Mouse (Mus musculus) intestine, embryonic 14.5 days (tissue): ENCODE data around the gene Itga1. TPM values are rescaled to one million over a fixed set of nuclear protein-coding genes. Genes with fewer than 3 reads are reported as not detected.

ENCODE experiments used
- ATAC-seq: fragments of 200-750 bp; cut with Nextera tagmentation; replicated peaks from 2 replicates; pipeline ENCODE4 v1.8.0; 2017; ENCODE audit warnings: low read depth, moderate number of reproducible peaks, moderate TSS enrichment, moderate library complexity; ENCODE audit not compliant: low FRiP score, low TSS enrichment
- DNase-seq: peaks from one replicate; pipeline ENCODE4 v3.0.0-alpha.2; 2018; ENCODE audit warnings: low spot score
- H3K27ac ChIP-seq: fragments of 300-500 bp; sonication (generic); 2 replicates; pipeline ENCODE4 v1.5.1; 2014; ENCODE audit warnings: low read depth, mild to moderate bottlenecking, control low read depth
- H3K27me3 ChIP-seq: fragments of 300-500 bp; sonication (generic); replicated peaks from 2 replicates; pipeline ENCODE4 v1.6.1; 2014; ENCODE audit warnings: low read length, control low read depth; ENCODE audit not compliant: control insufficient read depth, insufficient read depth
- H3K36me3 ChIP-seq: fragments of 300-500 bp; sonication (generic); 2 replicates; pipeline ENCODE4 v1.6.1; 2014; ENCODE audit warnings: low read length, control low read depth; ENCODE audit not compliant: control insufficient read depth, insufficient read depth
- H3K4me1 ChIP-seq: fragments of 300-500 bp; sonication (generic); replicated peaks from 2 replicates; pipeline ENCODE4 v1.6.1; 2014; ENCODE audit warnings: low read length, control low read depth, mixed read lengths; ENCODE audit not compliant: control insufficient read depth, insufficient read depth
- H3K4me2 ChIP-seq: fragments of 300-500 bp; sonication (generic); 2 replicates; pipeline ENCODE4 v1.6.1; 2014; ENCODE audit warnings: low read length
- H3K4me3 ChIP-seq: fragments of 300-500 bp; sonication (generic); 2 replicates; pipeline ENCODE4 v1.5.1; 2014; ENCODE audit warnings: low read depth, low read length, control low read depth, mixed read lengths
- H3K9ac ChIP-seq: fragments of 300-500 bp; sonication (generic); 2 replicates; pipeline ENCODE4 v1.6.1; 2014; ENCODE audit warnings: mild to moderate bottlenecking, low read length
- H3K9me3 ChIP-seq: fragments of 300-500 bp; sonication (generic); 2 replicates; pipeline ENCODE4 v1.6.1; 2016; ENCODE audit warnings: low read length, control low read depth; ENCODE audit not compliant: control insufficient read depth
- WGBS: fragments of 180-500 bp; shearing (Covaris S2); extraction: QIAGEN DNeasy Blood & Tissue Kit; methylation state at CpG from one replicate; pipeline ENCODE4 v1.1.7; 2014; 5-methylcytosine and 5-hydroxymethylcytosine counted together
- polyA plus RNA-seq: library from polyadenylated mRNA; unstranded; fragments of >200 nt; fragmentation: Nextera tagmentation; extraction: Ambion mirVana; gene quantifications from 2 replicates; pipeline ENCODE4 v1.2.1, GENCODE M21; 2014

Itga1 gene
- polyA plus RNA-seq, 1 experiment from 2014 or later, result 23.3 TPM

GRCm38 (mm10) chr13:115107436-115107835 is 5.7 kb upstream of the Itga1 start:
- WGBS, result 78% methylated on average over 8 of the region's 8 CpGs
- Histone ChIP-seq H3K27ac (no peak overlapping the region), H3K4me3 (no peak overlapping the region), H3K9me3 (no peaks in the 10 kb centered on the region), H3K4me2 (no peak overlapping the region), H3K27me3 (no peaks in the 10 kb centered on the region), H3K4me1 (no peaks in the 10 kb centered on the region), H3K36me3 (no peaks in the 10 kb centered on the region), H3K9ac (no peak overlapping the region)
- DNase-seq (no peak), ATAC-seq (no peak)

- DNase-seq (no peak), ATAC-seq (no peak)
- 88% methylated on average over 10 of the region's 10 CpGs for WGBS
- Histone ChIP-seq H3K27me3 (no peaks in the 10 kb centered on the region), H3K4me1 (no peaks in the 10 kb centered on the region), H3K4me3 (no peak overlapping the region), H3K4me2 (no peak overlapping the region), H3K9ac (no peak overlapping the region), H3K36me3 (no peaks in the 10 kb centered on the region), H3K27ac (no peak overlapping the region), H3K9me3 (no peaks in the 10 kb centered on the region)
These were observed 4.4 kb upstream of the Itga1 start for GRCm38 (mm10) chr13:115106183-115106582.

DNA sequence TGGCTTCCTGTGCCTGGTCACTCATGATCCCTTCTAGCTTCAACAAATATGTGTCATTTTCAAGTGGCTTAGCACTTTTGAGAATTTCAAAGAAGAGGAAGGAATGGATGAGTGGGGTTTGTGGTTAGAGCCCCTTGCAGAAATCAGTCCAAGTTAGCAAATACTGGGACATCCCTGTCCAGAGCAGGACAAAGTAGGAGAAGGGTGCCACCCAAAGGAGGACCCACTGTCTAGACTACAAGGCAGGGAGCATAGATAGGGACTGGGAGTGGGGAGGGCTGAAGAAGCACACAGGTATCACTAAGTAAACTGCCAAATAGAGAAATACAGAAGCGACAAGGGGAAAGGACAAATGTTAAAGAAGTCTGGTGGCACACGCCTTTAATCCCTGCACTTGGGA is 990 bp upstream of the Itga1 start:
- DNase-seq, result no peak
- Histone ChIP-seq H3K36me3 (0 out of 2 replicates have a peak, but pooled peaks cover 3% of the 10 kb centered on the region), H3K9ac (no peak overlapping the region), H3K27ac (no peak overlapping the region), H3K4me3 (no peak overlapping the region), H3K27me3 (no peaks in the 10 kb centered on the region), H3K4me2 (no peak overlapping the region), H3K4me1 (no peaks in the 10 kb centered on the region), H3K9me3 (no peaks in the 10 kb centered on the region)
- 78% methylated on average over 2 of the region's 2 CpGs for WGBS
- no peak for ATAC-seq

DNA sequence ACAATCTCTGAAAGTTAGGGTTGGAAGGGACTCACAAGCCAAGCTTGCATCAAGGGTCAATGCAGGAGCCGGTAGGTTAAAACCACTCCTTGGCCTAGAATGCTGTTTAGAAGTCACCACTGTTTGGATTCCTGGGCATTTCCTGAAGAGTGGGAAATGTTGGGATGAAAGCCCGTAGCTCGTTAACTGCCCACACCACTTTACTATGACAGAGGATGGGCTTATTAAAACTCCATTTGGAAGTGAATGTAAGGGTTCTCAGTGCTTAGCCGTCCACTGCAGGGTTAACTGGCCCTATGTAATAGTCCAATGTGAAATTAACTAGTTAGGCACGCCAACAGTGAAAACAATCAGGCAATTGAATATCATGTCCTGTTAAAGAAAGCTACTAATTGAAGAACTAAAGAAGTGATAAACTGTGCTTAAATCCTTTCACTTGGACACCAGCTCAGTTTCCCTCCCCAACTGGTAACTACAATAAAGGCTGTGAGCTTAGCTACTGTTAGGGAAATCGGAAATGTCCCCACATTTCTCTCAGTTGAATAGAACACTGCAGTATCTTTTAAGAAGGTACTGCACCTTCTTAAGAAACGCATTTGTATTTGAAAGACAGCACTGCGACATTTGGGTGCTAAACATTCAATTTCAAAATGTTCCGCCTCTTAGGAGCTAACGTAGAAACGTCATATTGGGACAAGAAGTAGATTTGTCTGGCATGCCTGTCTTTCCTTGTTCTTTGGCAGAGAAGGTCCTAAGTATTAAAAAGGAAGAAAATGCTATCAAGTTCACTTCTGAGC is 1.2 kb downstream of the Itga1 start:
- DNase-seq (no peak), ATAC-seq (no peak)
- H3K4me2 ChIP-seq, result peak overlapping the region; percentile 84
- no peaks in the 10 kb centered on the region for H3K9me3 ChIP-seq
- H3K9ac ChIP-seq, result peak overlapping the region; percentile 64
- 0 out of 2 replicates have a peak, but pooled peaks cover 3% of the 10 kb centered on the region for H3K36me3 ChIP-seq
- H3K27me3 ChIP-seq, result no peaks in the 10 kb centered on the region
- H3K4me3 ChIP-seq, result peak overlapping the region; percentile 60
- peak overlapping the region; percentile 83; the same call in 1 of the 2 replicates for H3K27ac ChIP-seq
- 45% methylated on average over 11 of the region's 11 CpGs for WGBS
- H3K4me1 ChIP-seq, result no peaks in the 10 kb centered on the region; the same call in 1 of the 2 replicates

- Histone ChIP-seq H3K4me3 (no peak overlapping the region), H3K9ac (no peak overlapping the region), H3K27me3 (no peaks in the 10 kb centered on the region), H3K9me3 (no peaks in the 10 kb centered on the region), H3K36me3 (0 out of 2 replicates have a peak, but pooled peaks cover 3% of the 10 kb centered on the region), H3K4me1 (no peaks in the 10 kb centered on the region; the same call in 1 of the 2 replicates), H3K4me2 (peak overlapping the region; percentile 84), H3K27ac (no peak overlapping the region)
- WGBS, result 82% methylated on average over 9 of the region's 9 CpGs
- ATAC-seq (no peak), DNase-seq (no peak)
These were observed 2.4 kb downstream of the Itga1 start for GRCm38 (mm10) chr13:115099381-115099780.

DNA sequence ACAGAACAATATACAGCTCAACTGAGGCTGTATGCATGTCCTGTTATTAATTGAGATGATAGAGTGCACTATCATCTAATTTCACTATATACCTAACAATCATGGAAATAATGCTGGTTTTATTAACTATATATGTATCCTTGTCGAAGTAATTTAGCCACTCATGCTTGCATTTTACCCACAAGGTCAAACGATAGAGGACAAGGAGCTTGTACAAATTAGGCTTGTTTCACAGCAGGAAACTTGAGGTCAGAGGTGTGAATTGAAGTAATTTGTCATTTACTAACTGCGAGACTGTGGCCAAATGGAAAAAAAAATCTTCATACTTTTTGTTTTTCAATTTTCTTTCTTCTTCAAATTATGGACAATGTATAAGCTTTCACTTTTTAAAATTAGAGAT is 3.5 kb downstream of the Itga1 start:
- WGBS, result 82% methylated on average over 3 of the region's 3 CpGs
- Histone ChIP-seq H3K36me3 (0 out of 2 replicates have a peak, but pooled peaks cover 3% of the 10 kb centered on the region), H3K27me3 (no peaks in the 10 kb centered on the region), H3K27ac (no peak overlapping the region), H3K4me3 (no peak overlapping the region), H3K4me1 (no peaks in the 10 kb centered on the region; the same call in 1 of the 2 replicates), H3K9me3 (no peaks in the 10 kb centered on the region), H3K9ac (no peak overlapping the region), H3K4me2 (no peak overlapping the region)
- ATAC-seq (no peak), DNase-seq (no peak)

DNA sequence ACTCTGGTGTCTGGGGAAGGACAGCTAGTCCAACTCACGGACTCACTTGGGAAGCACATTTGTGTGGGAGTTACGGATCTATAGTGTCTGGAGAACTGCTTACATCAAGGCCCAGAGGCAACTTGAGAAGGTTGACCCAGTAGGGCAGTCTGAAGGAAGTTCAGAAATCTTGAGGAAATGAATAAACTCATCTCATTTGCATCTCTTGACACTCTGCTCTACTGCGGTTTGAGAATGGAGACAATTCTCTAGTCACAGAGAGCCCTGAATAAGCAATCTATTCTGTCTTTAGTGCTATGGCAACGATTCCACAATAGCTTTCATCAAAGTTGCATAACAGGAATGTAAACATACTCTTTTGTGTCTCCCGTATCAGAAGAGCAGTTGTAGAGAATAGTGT is 4.8 kb downstream of the Itga1 start:
- Histone ChIP-seq H3K9ac (no peak overlapping the region), H3K9me3 (no peaks in the 10 kb centered on the region), H3K4me1 (no peaks in the 10 kb centered on the region; the same call in 1 of the 2 replicates), H3K27me3 (no peaks in the 10 kb centered on the region), H3K4me3 (no peak overlapping the region), H3K36me3 (0 out of 2 replicates have a peak, but pooled peaks cover 3% of the 10 kb centered on the region), H3K4me2 (no peak overlapping the region), H3K27ac (no peak overlapping the region)
- ATAC-seq, result no peak
- 79% methylated on average over 5 of the region's 5 CpGs for WGBS
- DNase-seq, result no peak

DNA sequence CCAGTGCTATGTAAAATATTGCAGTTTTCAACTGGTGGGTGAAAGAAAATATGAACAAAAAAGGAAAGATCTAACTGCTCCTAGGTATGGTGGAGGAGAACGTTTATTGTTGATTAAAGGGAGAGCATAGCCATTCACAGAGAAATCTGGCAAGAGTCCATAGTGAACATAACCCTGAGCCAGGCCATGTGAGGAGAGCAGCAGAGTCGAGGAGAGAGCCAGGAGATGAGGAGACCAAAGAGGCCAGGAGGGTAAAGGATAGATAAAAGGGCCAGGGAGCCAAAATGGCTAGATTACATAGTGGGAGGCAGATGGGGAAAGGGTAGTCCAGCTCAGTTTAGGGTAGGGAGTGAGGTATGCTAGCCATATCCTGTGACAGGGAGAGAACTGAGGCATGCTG is 5.5 kb downstream of the Itga1 start:
- Histone ChIP-seq H3K9me3 (no peaks in the 10 kb centered on the region), H3K4me2 (no peak overlapping the region), H3K4me3 (no peak overlapping the region), H3K36me3 (0 out of 2 replicates have a peak, but pooled peaks cover 3% of the 10 kb centered on the region), H3K4me1 (peaks cover under 1% of the 10 kb centered on the region; the same call in 1 of the 2 replicates), H3K27ac (no peak overlapping the region), H3K9ac (no peak overlapping the region), H3K27me3 (no peaks in the 10 kb centered on the region)
- no peak for ATAC-seq
- no peak for DNase-seq
- whole genome bisulfite sequencing, result 42% methylated on average over 2 of the region's 2 CpGs

DNA sequence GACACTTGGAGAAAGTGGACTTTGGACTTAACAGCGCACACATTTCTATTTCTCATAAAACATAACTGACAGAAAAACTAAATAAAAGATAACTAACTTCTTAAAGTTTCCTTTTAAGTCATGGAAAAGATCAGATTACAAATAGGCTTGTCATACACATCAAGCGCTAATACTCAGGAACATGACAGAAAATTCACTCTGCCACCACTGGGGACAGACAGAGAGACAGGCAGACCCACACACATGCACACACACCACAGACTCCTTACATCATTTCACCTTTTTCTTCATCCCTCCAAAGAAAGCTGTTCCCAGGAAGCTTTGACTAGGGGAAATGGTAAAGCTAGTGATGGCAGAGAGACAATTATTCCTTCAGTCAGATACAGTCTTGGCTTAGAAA is 6.4 kb downstream of the Itga1 start:
- WGBS, result 71% methylated on average over 2 of the region's 2 CpGs
- DNase-seq, result no peak
- Histone ChIP-seq H3K4me3 (no peak overlapping the region), H3K9ac (no peak overlapping the region), H3K9me3 (no peaks in the 10 kb centered on the region), H3K4me1 (peaks cover 7% of the 10 kb centered on the region), H3K27ac (no peak overlapping the region), H3K36me3 (0 out of 2 replicates have a peak, but pooled peaks cover 3% of the 10 kb centered on the region), H3K4me2 (no peak overlapping the region), H3K27me3 (no peaks in the 10 kb centered on the region)
- no peak for ATAC-seq
